Mouse (Mus musculus) liver, adult 2 months (tissue): ENCODE results near the gene Klhdc8b.

Experiments
- CTCF ChIP-seq: fragments of 200-500 bp; IDR thresholded peaks from 2 replicates; pipeline ENCODE4 v1.5.1; 2011; ENCODE audit warnings: low read depth, low read length, control low read depth
- POLR2A ChIP-seq: fragments of 200-500 bp; IDR thresholded peaks from 2 replicates; pipeline ENCODE4 v1.6.1; 2011; ENCODE audit warnings: low read length, control low read depth; ENCODE audit not compliant: insufficient read depth; ENCODE audit errors: extremely low read depth

GRCm38 (mm10) chr9:108478638-108479156 lies 17.3 kb upstream of the Klhdc8b start:
- TF ChIP-seq POLR2A (no peak), CTCF (no peak)
